Mouse (Mus musculus) hindbrain, embryonic 12.5 days (tissue): ENCODE results near the gene Glod4. TPM values are rescaled to one million over a fixed set of nuclear protein-coding genes. Genes with fewer than 3 reads are reported as not detected.

Experiments
- ATAC-seq: fragments of 200-750 bp; cut with Nextera tagmentation; 2 replicates; pipeline ENCODE4 v1.8.0; 2017; ENCODE audit warnings: moderate TSS enrichment; ENCODE audit not compliant: low FRiP score
- H3K27ac ChIP-seq: fragments of 300-500 bp; sonication (generic); 2 replicates; pipeline ENCODE4 v1.5.1; 2016; ENCODE audit warnings: mild to moderate bottlenecking
- H3K27me3 ChIP-seq: fragments of 300-500 bp; sonication (generic); 2 replicates; pipeline ENCODE4 v1.6.1; 2016; ENCODE audit warnings: mild to moderate bottlenecking
- H3K36me3 ChIP-seq: fragments of 300-500 bp; sonication (generic); 2 replicates; pipeline ENCODE4 v1.6.1; 2016; ENCODE audit warnings: mild to moderate bottlenecking
- H3K4me1 ChIP-seq: fragments of 300-500 bp; sonication (generic); 2 replicates; pipeline ENCODE4 v1.6.1; 2016
- H3K4me2 ChIP-seq: fragments of 300-500 bp; sonication (generic); replicated peaks from 2 replicates; pipeline ENCODE4 v1.6.1; 2016; ENCODE audit warnings: mild to moderate bottlenecking
- H3K4me3 ChIP-seq: fragments of 300-500 bp; sonication (generic); 2 replicates; pipeline ENCODE4 v1.5.1; 2016; ENCODE audit warnings: mild to moderate bottlenecking
- H3K9ac ChIP-seq: fragments of 300-500 bp; sonication (generic); 2 replicates; pipeline ENCODE4 v1.6.1; 2016; ENCODE audit warnings: mild to moderate bottlenecking, moderate library complexity
- H3K9me3 ChIP-seq: fragments of 300-500 bp; sonication (generic); replicated peaks from 2 replicates; pipeline ENCODE4 v1.6.1; 2016; ENCODE audit warnings: mild to moderate bottlenecking
- WGBS: fragments of 180-500 bp; shearing (Covaris S2); methylation state at CpG from one replicate; pipeline ENCODE4 v1.1.7; 2016; 5-methylcytosine and 5-hydroxymethylcytosine counted together
- polyA plus RNA-seq: library from polyadenylated mRNA; unstranded; fragments of >200 nt; fragmentation: Nextera tagmentation; extraction: Ambion mirVana; gene quantifications from 2 replicates; pipeline ENCODE4 v1.2.1, GENCODE M21; 2016

Glod4 gene
- polyA plus RNA-seq, 1 experiment from 2014 or later: 109 TPM

DNA sequence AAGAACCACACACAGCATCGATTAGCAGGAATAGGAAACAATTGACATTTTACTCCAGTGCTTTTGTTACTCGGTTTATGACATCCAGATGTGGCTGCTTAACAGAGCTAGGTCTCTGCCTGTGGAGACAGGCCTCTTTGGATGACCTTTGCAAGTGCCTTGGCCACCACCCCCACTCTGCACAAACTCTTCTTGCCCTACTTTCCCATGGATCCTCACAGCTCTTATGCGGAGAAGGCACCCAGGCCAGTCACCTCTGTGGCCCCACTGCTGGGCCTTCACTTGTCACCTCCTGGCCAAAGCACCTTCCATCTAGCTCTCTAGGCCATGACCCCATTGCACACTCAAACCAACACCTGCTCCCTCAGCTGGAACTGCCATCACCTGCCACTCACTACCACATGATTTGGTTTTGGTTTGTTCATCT, 159.6 kb downstream of the Glod4 start:
- Histone ChIP-seq H3K4me1 (no peaks in the 10 kb centered on the region), H3K9ac (no peak overlapping the region), H3K4me2 (no peak overlapping the region), H3K36me3 (peaks cover 41% of the 10 kb centered on the region), H3K27ac (no peak overlapping the region), H3K4me3 (no peak overlapping the region), H3K27me3 (no peaks in the 10 kb centered on the region), H3K9me3 (no peaks in the 10 kb centered on the region)
- ATAC-seq: no peak
- WGBS: 74% methylated on average over 3 of the region's 3 CpGs

DNA sequence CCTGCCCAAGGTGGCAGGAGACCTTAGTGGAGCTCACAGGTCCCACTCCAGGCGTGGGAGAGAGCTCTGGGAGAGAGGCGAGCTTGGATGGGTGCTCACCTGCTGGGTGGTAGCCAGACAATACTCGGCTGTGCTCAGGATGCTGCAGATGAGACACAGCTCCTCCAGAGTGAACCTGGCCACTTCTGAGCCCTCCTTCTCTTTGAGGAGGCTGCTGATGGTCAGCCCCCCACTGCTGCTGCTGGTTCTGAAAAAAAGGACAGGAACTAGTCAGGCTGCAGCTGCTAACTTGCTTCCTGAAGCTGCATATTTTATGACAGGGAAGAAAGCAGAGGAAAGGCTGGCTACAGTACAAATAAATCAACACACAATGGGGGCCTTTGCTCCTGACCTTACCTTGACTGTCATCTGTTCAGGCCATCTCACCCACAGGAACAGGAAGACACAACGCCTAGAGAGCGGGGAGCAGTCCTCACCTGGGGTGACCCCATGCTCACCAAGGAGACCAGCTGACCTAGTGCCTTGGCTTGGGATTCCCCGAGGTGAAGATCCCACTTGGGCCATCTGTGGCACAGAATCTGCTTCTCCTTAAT, 162.4 kb downstream of the Glod4 start:
- WGBS: 85% methylated on average over 6 of the region's 6 CpGs
- H3K4me3 ChIP-seq: no peak overlapping the region
- no peaks in the 10 kb centered on the region for H3K27me3 ChIP-seq
- H3K27ac ChIP-seq: no peak overlapping the region
- H3K4me2 ChIP-seq: no peak overlapping the region
- H3K4me1 ChIP-seq: no peaks in the 10 kb centered on the region
- H3K36me3 ChIP-seq: peaks cover 60% of the 10 kb centered on the region
- ATAC-seq: no peak
- no peak overlapping the region for H3K9ac ChIP-seq
- H3K9me3 ChIP-seq: no peaks in the 10 kb centered on the region

DNA sequence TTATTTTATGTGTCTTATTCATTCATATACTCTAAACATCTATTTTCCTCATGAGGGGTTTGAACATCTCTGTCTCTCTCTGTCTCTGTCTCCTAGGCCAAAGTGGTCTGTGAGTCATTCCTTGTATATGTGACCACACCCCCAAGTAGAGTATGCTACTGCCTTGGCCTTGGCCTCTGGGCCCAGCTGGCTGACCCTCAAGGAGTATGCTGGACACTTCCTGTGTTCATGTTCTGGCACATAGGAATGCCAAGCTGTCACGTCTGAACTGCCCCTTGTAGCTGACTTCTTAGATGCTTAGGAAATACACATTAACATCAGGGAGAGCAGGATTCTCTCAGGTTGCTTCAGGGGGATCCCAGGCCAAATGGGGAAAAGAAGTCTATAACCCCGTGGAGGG, 163.2 kb downstream of the Glod4 start:
- 69% methylated on average over 2 of the region's 2 CpGs for WGBS
- Histone ChIP-seq H3K27me3 (no peaks in the 10 kb centered on the region), H3K4me3 (no peak overlapping the region), H3K27ac (no peak overlapping the region), H3K9me3 (no peaks in the 10 kb centered on the region), H3K4me1 (no peaks in the 10 kb centered on the region), H3K4me2 (no peak overlapping the region), H3K9ac (no peak overlapping the region), H3K36me3 (peaks cover 63% of the 10 kb centered on the region)
- ATAC-seq: no peak

DNA sequence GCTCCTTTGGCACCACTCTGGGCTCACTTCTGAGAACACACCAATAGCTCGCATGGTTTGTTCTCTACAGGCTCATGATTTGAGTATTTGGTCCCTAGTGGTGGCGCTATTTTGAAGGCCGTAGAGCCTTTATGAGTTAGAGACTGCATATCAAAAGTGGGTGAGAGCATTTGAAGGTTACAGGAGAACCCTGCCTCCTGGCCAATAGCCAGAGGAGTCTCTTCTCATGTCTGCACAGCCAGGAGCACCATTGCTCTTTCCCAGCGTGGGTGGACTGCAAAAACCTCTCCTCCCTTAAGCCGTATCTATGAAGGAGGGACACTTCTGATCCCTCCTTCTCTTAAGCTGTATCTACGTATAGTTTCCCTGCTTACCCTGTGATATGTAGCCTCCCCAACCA, 166.2 kb downstream of the Glod4 start:
- Histone ChIP-seq H3K4me3 (no peak overlapping the region), H3K9ac (no peak overlapping the region), H3K36me3 (peaks cover 66% of the 10 kb centered on the region), H3K27me3 (no peaks in the 10 kb centered on the region), H3K27ac (no peak overlapping the region), H3K4me2 (no peak overlapping the region), H3K4me1 (peaks cover 5% of the 10 kb centered on the region; the same call in 1 of the 2 replicates), H3K9me3 (no peaks in the 10 kb centered on the region)
- WGBS: 86% methylated on average over 6 of the region's 6 CpGs
- no peak for ATAC-seq

DNA sequence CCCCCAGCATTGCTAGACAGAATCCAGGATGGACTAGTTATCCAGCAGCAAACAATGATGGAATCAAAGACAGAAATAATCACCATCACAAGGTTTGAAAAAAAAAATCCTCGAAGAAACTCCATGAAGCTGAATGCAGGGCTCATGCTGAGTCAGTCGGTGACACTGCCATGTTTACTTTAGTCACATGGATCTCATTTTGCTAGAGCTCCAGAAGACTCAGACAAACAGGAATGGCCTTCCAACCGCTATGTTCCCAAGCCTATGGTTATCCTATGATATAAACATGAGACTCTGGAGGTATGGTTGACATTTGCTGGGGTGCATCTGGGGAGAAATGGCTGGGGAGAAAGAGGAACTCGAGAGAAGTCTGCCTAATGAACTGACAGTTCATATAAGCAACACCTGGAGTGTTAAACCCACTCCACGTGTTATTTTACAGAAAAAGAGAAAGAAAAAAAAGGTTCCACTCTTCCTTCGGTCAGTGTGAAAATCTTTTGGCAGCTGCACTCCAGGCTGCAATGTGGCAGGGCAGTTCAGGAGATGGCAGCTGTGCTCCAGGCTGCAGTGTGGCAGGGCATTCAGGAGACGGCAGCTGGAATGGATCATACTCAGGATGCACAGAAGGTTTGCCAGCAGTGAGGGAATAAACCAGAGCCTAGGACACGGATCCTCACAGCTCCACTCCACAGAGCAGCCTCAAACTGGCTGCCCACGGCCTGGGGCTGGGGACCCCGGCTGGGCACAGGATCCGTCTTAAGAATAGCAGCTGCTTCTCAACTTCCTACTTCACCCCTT, 169.0 kb downstream of the Glod4 start:
- peaks cover 47% of the 10 kb centered on the region for H3K36me3 ChIP-seq
- H3K9me3 ChIP-seq: no peaks in the 10 kb centered on the region
- no peak overlapping the region for H3K27ac ChIP-seq
- no peak overlapping the region for H3K4me3 ChIP-seq
- no peak overlapping the region for H3K4me2 ChIP-seq
- WGBS: 68% methylated on average over 11 of the region's 11 CpGs
- H3K27me3 ChIP-seq: no peaks in the 10 kb centered on the region
- no peak overlapping the region for H3K9ac ChIP-seq
- no peak for ATAC-seq
- H3K4me1 ChIP-seq: peaks cover 5% of the 10 kb centered on the region; the same call in 1 of the 2 replicates

Other genes with a start within 250 kb of the Glod4 start
- 2.0 and 3.7 TPM in 2 replicates for gene 1700016K19Rik, start 243.8 kb downstream of the Glod4 start, polyA plus RNA-seq
- gene Rflnb, start 215.9 kb downstream of the Glod4 start, polyA plus RNA-seq: 23.1 and 25.4 TPM in 2 replicates
- gene Vps53, start 64.1 kb downstream of the Glod4 start, polyA plus RNA-seq: 56.3 and 60.6 TPM in 2 replicates
- gene Fam57a, start 64.1 kb downstream of the Glod4 start, polyA plus RNA-seq: 27.6 and 31.2 TPM in 2 replicates
- 0.54 TPM in 1 of 2 replicates, not detected in the other for gene Dbil5, start 26.1 kb downstream of the Glod4 start, polyA plus RNA-seq
- gene Gemin4, start 26.1 kb downstream of the Glod4 start, polyA plus RNA-seq: 27.5 and 28.7 TPM in 2 replicates
- gene Mrm3, start within 50 bp of the Glod4 start, polyA plus RNA-seq: 15.4 and 18.0 TPM in 2 replicates
- 54.3 and 57.3 TPM in 2 replicates for gene Nxn, start 155.4 kb upstream of the Glod4 start, polyA plus RNA-seq
- 111 and 113 TPM in 2 replicates for gene Timm22, start 163.2 kb upstream of the Glod4 start, polyA plus RNA-seq